Mouse (Mus musculus) brain, embryonic 14.5 days (tissue): Measurements from ENCODE around the gene Hoxc12.

ENCODE experiments used
- CTCF ChIP-seq: fragments of 200-500 bp; IDR thresholded peaks from 2 replicates; pipeline ENCODE4 v1.5.1; 2012; ENCODE audit warnings: inconsistent platforms, mild to moderate bottlenecking, moderate library complexity, borderline replicate concordance; ENCODE audit not compliant: insufficient read depth, insufficient read length; ENCODE audit errors: extremely low read depth
- POLR2A ChIP-seq: fragments of 200-500 bp; IDR thresholded peaks from 2 replicates; pipeline ENCODE4 v1.6.1; 2012; ENCODE audit warnings: mild to moderate bottlenecking, inconsistent platforms, borderline replicate concordance; ENCODE audit not compliant: poor library complexity, insufficient read depth, insufficient read length, severe bottlenecking; ENCODE audit errors: extremely low read depth

GRCm38 (mm10) chr15:102980352-102980751 is 43.8 kb downstream of the Hoxc12 start:
- TF ChIP-seq CTCF = no peak
- TF ChIP-seq POLR2A = no peak
